Mouse (Mus musculus) forebrain, embryonic 14.5 days (tissue): Measurements from ENCODE around the gene Ifna13. TPM values are rescaled to one million over a fixed set of nuclear protein-coding genes. Genes with fewer than 3 reads are reported as not detected.

Experiments used
- ATAC-seq: fragments of 200-750 bp; cut with Nextera tagmentation; 2 replicates; pipeline ENCODE4 v1.8.0; 2017; ENCODE audit warnings: mild to moderate bottlenecking, moderate library complexity
- DNase-seq: peaks from one replicate; pipeline ENCODE4 v3.0.0-alpha.2; 2015; ENCODE audit warnings: low spot score
- H3K27ac ChIP-seq: fragments of 300-500 bp; sonication (generic); 2 replicates; pipeline ENCODE4 v1.5.1; 2014; ENCODE audit warnings: low read depth, mild to moderate bottlenecking, control low read depth, low read length, moderate library complexity
- H3K27me3 ChIP-seq: fragments of 300-500 bp; sonication (generic); replicated peaks from 2 replicates; pipeline ENCODE4 v1.6.1; 2014; ENCODE audit warnings: low read length, control low read depth, mixed read lengths; ENCODE audit not compliant: control insufficient read depth, insufficient read depth
- H3K36me3 ChIP-seq: fragments of 300-500 bp; sonication (generic); 2 replicates; pipeline ENCODE4 v1.6.1; 2014; ENCODE audit warnings: low read length, control low read depth; ENCODE audit not compliant: control insufficient read depth, insufficient read depth
- H3K4me1 ChIP-seq: fragments of 300-500 bp; sonication (generic); 2 replicates; pipeline ENCODE4 v1.6.1; 2014; ENCODE audit warnings: antibody characterized with exemption, low read length, control low read depth; ENCODE audit not compliant: control insufficient read depth, insufficient read depth
- H3K4me2 ChIP-seq: fragments of 300-500 bp; sonication (generic); 2 replicates; pipeline ENCODE4 v1.6.1; 2014; ENCODE audit warnings: mild to moderate bottlenecking, control low read depth, low read length
- H3K4me3 ChIP-seq: fragments of 300-500 bp; sonication (generic); 2 replicates; pipeline ENCODE4 v1.5.1; 2014; ENCODE audit warnings: low read depth, low read length, control low read depth
- H3K9ac ChIP-seq: fragments of 300-500 bp; sonication (generic); 2 replicates; pipeline ENCODE4 v1.6.1; 2014; ENCODE audit warnings: mild to moderate bottlenecking, low read length, control low read depth, moderate library complexity
- H3K9me3 ChIP-seq: fragments of 300-500 bp; sonication (generic); replicated peaks from 2 replicates; pipeline ENCODE4 v1.6.1; 2016; ENCODE audit warnings: low read length, control low read depth, mixed read lengths; ENCODE audit not compliant: control insufficient read depth
- WGBS: fragments of 180-500 bp; shearing (Covaris S2); extraction: QIAGEN DNeasy Blood & Tissue Kit; methylation state at CpG from one replicate; pipeline ENCODE4 v1.1.7; 2014; 5-methylcytosine and 5-hydroxymethylcytosine counted together
- polyA plus RNA-seq: library from polyadenylated mRNA; unstranded; fragments of >200 nt; fragmentation: Nextera tagmentation; extraction: Ambion mirVana; gene quantifications from 2 replicates; pipeline ENCODE4 v1.2.1, GENCODE M21; 2014

Gene Ifna13
- polyA plus RNA-seq, 1 experiment from 2014 or later = not detected

DNA sequence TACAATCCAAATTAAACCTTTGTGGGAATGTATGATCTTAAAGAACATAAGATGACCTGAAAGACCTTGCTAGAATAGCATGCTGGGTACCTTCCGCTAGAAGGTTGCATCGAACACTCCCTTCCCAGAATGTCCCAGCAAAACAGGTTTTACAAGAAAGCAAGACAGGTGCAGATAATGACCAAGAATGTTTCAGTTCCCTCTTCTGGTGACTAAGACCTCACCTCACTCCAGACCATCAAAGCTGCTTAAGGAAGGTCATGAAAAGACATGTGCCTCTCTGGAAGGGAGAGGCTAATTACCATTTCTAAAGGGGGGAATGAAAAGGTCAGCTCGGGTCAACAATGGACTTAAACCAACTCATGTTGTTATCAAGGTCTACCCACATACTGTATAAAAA is 9.4 kb upstream of the Ifna13 start:
- WGBS = 70% methylated on average over 3 of the region's 3 CpGs
- DNase-seq (no peak), ATAC-seq (no peak)
- Histone ChIP-seq H3K9ac (no peak overlapping the region), H3K4me3 (no peak overlapping the region), H3K36me3 (no peaks in the 10 kb centered on the region), H3K4me1 (no peaks in the 10 kb centered on the region), H3K9me3 (no peaks in the 10 kb centered on the region), H3K27ac (no peak overlapping the region), H3K4me2 (no peak overlapping the region), H3K27me3 (no peaks in the 10 kb centered on the region)

DNA sequence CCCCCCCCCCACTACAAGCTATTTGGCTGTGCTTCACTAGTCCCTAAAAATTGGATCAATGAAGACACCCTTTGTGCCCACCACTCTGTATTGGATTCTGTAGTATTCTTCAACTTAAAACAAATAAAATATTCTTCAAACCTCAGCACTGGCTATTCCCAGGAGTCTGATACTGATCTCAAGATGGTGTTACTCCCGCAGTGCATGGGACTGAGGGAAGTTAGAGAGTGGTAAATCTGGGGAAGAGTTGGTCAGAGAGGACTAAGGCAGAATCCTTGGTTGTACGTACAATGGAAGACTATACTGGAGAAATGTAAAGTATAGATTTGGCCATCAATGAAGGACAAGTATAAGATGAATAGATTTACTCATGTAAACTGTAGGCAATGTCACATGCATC is 1.7 kb downstream of the Ifna13 start:
- Histone ChIP-seq H3K27ac (no peak overlapping the region), H3K36me3 (no peaks in the 10 kb centered on the region), H3K9me3 (no peaks in the 10 kb centered on the region), H3K4me2 (no peak overlapping the region), H3K27me3 (no peaks in the 10 kb centered on the region), H3K9ac (no peak overlapping the region), H3K4me1 (no peaks in the 10 kb centered on the region), H3K4me3 (no peak overlapping the region)
- DNase-seq (peak; percentile 11), ATAC-seq (no peak)
- 35% methylated on average over 2 of the region's 2 CpGs for WGBS

DNA sequence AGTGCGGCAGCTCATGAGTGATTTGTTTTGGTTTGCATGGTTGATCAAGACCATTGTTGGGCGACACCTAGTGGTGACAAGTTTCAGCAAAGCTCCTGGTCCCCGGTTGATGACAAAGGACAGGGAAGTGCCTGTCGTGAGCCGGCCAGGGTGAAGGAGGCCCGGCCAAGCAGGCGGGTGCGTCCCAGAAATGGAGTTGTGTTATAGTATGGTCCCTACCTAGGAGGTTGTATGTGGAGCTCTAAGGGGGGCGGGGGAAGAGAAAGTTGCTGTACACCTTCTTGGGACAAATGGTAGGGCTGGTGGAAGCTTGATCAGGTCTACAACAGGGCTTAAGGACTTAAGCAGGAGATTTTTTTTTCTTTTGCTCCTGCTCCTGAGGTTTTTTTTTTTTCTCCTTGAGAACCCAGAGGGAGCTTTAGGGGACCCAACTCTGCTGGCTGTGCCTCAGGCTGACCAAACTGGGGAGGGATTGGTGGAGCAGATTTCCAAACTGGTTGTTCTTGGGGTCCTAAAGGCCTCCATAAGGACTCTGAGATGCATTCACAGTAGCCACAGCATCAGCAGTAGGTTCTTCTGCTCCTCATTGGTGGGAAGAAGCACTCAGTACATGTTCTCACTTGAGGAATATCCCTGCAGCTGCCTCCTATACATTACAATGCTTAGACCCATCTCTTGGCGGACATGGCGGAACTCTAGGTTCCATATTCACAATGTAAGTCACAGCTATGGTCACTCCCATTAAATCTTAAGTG is 3.0 kb downstream of the Ifna13 start:
- Histone ChIP-seq H3K4me3 (peak overlapping the region; percentile 15; the same call in 1 of the 2 replicates), H3K27ac (no peak overlapping the region), H3K4me1 (no peaks in the 10 kb centered on the region), H3K9me3 (no peaks in the 10 kb centered on the region), H3K4me2 (peak overlapping the region; percentile 39; the same call in 1 of the 2 replicates), H3K36me3 (no peaks in the 10 kb centered on the region), H3K27me3 (no peaks in the 10 kb centered on the region), H3K9ac (no peak overlapping the region)
- peak; percentile 93 for ATAC-seq
- DNase-seq = peak; percentile 94
- 13% methylated on average over 11 of the region's 11 CpGs for WGBS

DNA sequence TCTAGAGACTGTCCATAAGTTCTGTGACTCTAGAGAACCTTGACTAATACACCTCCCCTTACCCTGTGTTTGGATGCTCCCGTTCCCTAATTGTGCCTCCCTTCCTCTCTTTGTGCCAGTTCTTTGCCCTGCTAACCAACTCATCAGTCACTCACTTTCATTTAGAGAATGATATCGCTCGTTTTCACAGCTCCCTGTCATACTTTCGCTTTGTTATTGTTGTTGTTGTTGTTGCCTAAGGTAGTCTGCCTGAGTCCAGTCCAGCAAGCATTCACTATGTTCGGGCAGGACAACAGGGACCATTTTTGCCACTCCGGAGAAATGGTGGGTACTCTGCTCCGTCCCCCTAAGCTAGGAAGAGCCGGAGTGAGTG is 3.6 kb downstream of the Ifna13 start:
- no peak overlapping the region for H3K27ac ChIP-seq
- no peaks in the 10 kb centered on the region for H3K36me3 ChIP-seq
- DNase-seq = no peak
- H3K4me1 ChIP-seq = no peaks in the 10 kb centered on the region
- H3K4me3 ChIP-seq = peak overlapping the region; percentile 15; the same call in 1 of the 2 replicates
- no peaks in the 10 kb centered on the region for H3K9me3 ChIP-seq
- peak overlapping the region; percentile 39; the same call in 1 of the 2 replicates for H3K4me2 ChIP-seq
- ATAC-seq = peak; percentile 4; the same call in 1 of the 2 replicates
- H3K27me3 ChIP-seq = no peaks in the 10 kb centered on the region
- 63% methylated on average over 8 of the region's 8 CpGs for WGBS
- H3K9ac ChIP-seq = no peak overlapping the region

DNA sequence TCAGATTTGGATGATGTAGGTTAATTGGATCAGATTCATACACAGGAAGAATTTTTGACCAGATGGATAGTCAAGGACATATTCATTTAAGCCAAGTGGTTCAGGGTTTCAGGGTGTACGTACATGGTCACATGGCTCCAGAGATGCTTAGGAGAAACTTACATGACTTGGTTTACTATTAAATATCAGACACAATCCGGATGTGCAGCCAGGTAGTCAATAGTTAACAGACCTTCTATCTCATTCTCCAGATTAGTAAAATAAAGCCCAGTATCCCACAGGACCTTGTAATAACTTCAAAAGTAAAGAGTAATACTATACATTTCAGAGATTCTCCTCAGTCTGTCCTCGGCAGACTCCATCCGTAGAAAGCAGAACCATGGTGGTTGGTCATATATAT is 9.9 kb downstream of the Ifna13 start, which contains the start of gene C87499:
C87499 (minus strand) TSS at position 101 of the 400 bp plus-strand sequence.
- Histone ChIP-seq H3K9me3 (no peaks in the 10 kb centered on the region), H3K36me3 (no peaks in the 10 kb centered on the region), H3K27ac (no peak within 1 kb of the TSS), H3K9ac (no peak within 1 kb of the TSS), H3K4me2 (no peak within 1 kb of the TSS), H3K4me1 (no peaks in the 10 kb centered on the region), H3K4me3 (no peak within 1 kb of the TSS), H3K27me3 (no peaks in the 10 kb centered on the region)
- DNase-seq (no peak), ATAC-seq (no peak)
- WGBS = 87% methylated on average over 4 of the region's 4 CpGs

DNA sequence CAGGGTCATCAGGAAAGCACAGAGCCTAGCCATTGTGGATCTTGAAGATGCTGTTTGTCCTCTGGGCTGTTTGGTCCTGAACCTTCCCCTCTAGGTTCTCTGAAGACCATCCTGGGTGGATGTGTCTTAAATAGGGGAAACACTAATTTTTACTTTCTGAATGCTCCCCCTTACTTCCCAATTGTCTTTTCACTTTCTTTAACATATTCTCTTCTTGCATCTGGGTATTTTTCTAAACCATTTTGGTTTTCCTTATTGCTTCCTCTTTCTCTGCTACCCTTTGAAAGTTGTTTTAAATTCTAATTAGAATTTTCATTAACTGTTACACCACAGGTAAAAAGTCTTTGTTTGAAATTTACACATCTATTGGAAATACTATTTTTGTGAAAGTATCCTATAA is 41.0 kb downstream of the Ifna13 start, which contains the start of gene Ifna12:
Ifna12 (minus strand) TSS at position 101 of the 400 bp plus-strand sequence.
- Histone ChIP-seq H3K4me2 (no peak within 1 kb of the TSS), H3K27me3 (no peaks in the 10 kb centered on the region), H3K9me3 (no peaks in the 10 kb centered on the region), H3K4me1 (no peaks in the 10 kb centered on the region), H3K27ac (no peak within 1 kb of the TSS), H3K36me3 (no peaks in the 10 kb centered on the region), H3K9ac (no peak within 1 kb of the TSS), H3K4me3 (no peak within 1 kb of the TSS)
- no peak for ATAC-seq
- DNase-seq = no peak

Other genes with a start within 250 kb of the Ifna13 start
- 3.6 and 4.0 TPM in 2 replicates for gene Hacd4, start 205.5 kb downstream of the Ifna13 start, polyA plus RNA-seq
- gene Ifnb1, start 121.7 kb downstream of the Ifna13 start, polyA plus RNA-seq = not detected in 2 replicates
- not detected in 2 replicates for gene Ifna15, start 86.2 kb downstream of the Ifna13 start, polyA plus RNA-seq
- not detected in 2 replicates for gene Ifna14, start 72.7 kb downstream of the Ifna13 start, polyA plus RNA-seq
- gene Ifna9, start 52.1 kb downstream of the Ifna13 start, polyA plus RNA-seq = not detected in 2 replicates
- not detected in 2 replicates for gene Ifna12, start 41.1 kb downstream of the Ifna13 start, polyA plus RNA-seq
- not detected in 2 replicates for gene C87499, start 10.0 kb downstream of the Ifna13 start, polyA plus RNA-seq
- gene Ifna16, start 32.5 kb upstream of the Ifna13 start, polyA plus RNA-seq = not detected in 2 replicates
- gene Ifna2, start 39.5 kb upstream of the Ifna13 start, polyA plus RNA-seq = not detected in 2 replicates
- not detected in 2 replicates for gene Ifnab, start 46.9 kb upstream of the Ifna13 start, polyA plus RNA-seq
- 2.0 and 2.3 TPM in 2 replicates for gene Gm26566, start 77.3 kb upstream of the Ifna13 start, polyA plus RNA-seq
- gene Klhl9, start 78.0 kb upstream of the Ifna13 start, polyA plus RNA-seq = 145 and 154 TPM in 2 replicates
- not detected in 2 replicates for gene Gm13271, start 110.4 kb upstream of the Ifna13 start, polyA plus RNA-seq
- not detected in 2 replicates for gene Gm13283, start 115.7 kb upstream of the Ifna13 start, polyA plus RNA-seq
- not detected in 2 replicates for gene Gm13290, start 129.4 kb upstream of the Ifna13 start, polyA plus RNA-seq
- not detected in 2 replicates for gene Gm13289, start 132.5 kb upstream of the Ifna13 start, polyA plus RNA-seq
- gene Gm13272, start 135.4 kb upstream of the Ifna13 start, polyA plus RNA-seq = not detected in 2 replicates
- gene Ifnz, start 137.7 kb upstream of the Ifna13 start, polyA plus RNA-seq = not detected in 2 replicates
- gene Gm13276, start 141.2 kb upstream of the Ifna13 start, polyA plus RNA-seq = not detected in 2 replicates
- gene Gm13277, start 144.2 kb upstream of the Ifna13 start, polyA plus RNA-seq = not detected in 2 replicates
- not detected in 2 replicates for gene Gm13278, start 147.1 kb upstream of the Ifna13 start, polyA plus RNA-seq
- not detected in 2 replicates for gene Gm13275, start 150.0 kb upstream of the Ifna13 start, polyA plus RNA-seq
- not detected in 2 replicates for gene Gm13279, start 152.9 kb upstream of the Ifna13 start, polyA plus RNA-seq
- gene Gm13285, start 155.2 kb upstream of the Ifna13 start, polyA plus RNA-seq = 0.13 and 0.17 TPM in 2 replicates
- gene Gm13287, start 158.8 kb upstream of the Ifna13 start, polyA plus RNA-seq = not detected in 2 replicates
- not detected in 2 replicates for gene Gm13288, start 161.1 kb upstream of the Ifna13 start, polyA plus RNA-seq
- gene Ifna7, start 171.8 kb upstream of the Ifna13 start, polyA plus RNA-seq = not detected in 2 replicates
- gene Ifna11, start 175.5 kb upstream of the Ifna13 start, polyA plus RNA-seq = not detected in 2 replicates
- not detected in 2 replicates for gene Ifna6, start 183.0 kb upstream of the Ifna13 start, polyA plus RNA-seq
- not detected in 2 replicates for gene Ifna5, start 191.1 kb upstream of the Ifna13 start, polyA plus RNA-seq
- gene Ifna4, start 197.4 kb upstream of the Ifna13 start, polyA plus RNA-seq = not detected in 2 replicates
- gene Ifna1, start 205.6 kb upstream of the Ifna13 start, polyA plus RNA-seq = not detected in 2 replicates
- gene Ifne, start 235.7 kb upstream of the Ifna13 start, polyA plus RNA-seq = not detected in 2 replicates